Mouse (Mus musculus) myocyte (in vitro differentiated cells): ENCODE results near the gene Lztr1. TPM values are rescaled to one million over a fixed set of nuclear protein-coding genes. Genes with fewer than 3 reads are reported as not detected.

ENCODE experiments used
- H3K27me3 ChIP-seq: one replicate; pipeline ENCODE4 v1.6.1; 2011; ENCODE audit not compliant: control insufficient read depth, insufficient read depth, insufficient read length
- H3K36me3 ChIP-seq: one replicate; pipeline ENCODE4 v1.6.1; 2011; ENCODE audit not compliant: control insufficient read depth, insufficient read depth
- H3K4me2 ChIP-seq: one replicate; pipeline ENCODE4 v1.6.1; 2011; ENCODE audit warnings: low read depth, control low read depth
- H3K4me3 ChIP-seq: one replicate; pipeline ENCODE4 v1.5.1; 2011; ENCODE audit warnings: mild to moderate bottlenecking, control low read depth, moderate library complexity
- H3K79me2 ChIP-seq: one replicate; pipeline ENCODE4 v1.6.1; 2011; ENCODE audit not compliant: control insufficient read depth, insufficient read depth
- H3ac ChIP-seq: one replicate; pipeline ENCODE4 v1.6.1; 2011; ENCODE audit not compliant: control insufficient read depth, insufficient read length
- CEBPB ChIP-seq: IDR thresholded peaks from 2 replicates; pipeline ENCODE4 v1.6.1; 2011; ENCODE audit warnings: mild to moderate bottlenecking, moderate library complexity; ENCODE audit not compliant: poor library complexity, insufficient read depth, severe bottlenecking
- E2F4 ChIP-seq: IDR thresholded peaks from one replicate; pipeline ENCODE4 v1.6.1; 2011; ENCODE audit warnings: mild to moderate bottlenecking, control low read depth, moderate library complexity; ENCODE audit not compliant: insufficient read depth
- MAX ChIP-seq: IDR thresholded peaks from one replicate; pipeline ENCODE4 v1.6.1; 2011; ENCODE audit warnings: low read depth, mild to moderate bottlenecking, control low read depth
- MYOD1 ChIP-seq, 3 experiments: IDR thresholded peaks; one replicate each; pipeline ENCODE4 v1.6.1; 2011; ENCODE audit warnings: control low read depth in 2 of 3, low read depth in 2 of 3, mild to moderate bottlenecking in 2 of 3, moderate library complexity in 1 of 3; ENCODE audit not compliant: insufficient read length in 2 of 3, control insufficient read depth in 1 of 3
- MYOG ChIP-seq, 3 experiments: IDR thresholded peaks; one replicate each; pipeline ENCODE4 v1.6.1; 2011; ENCODE audit warnings: control low read depth in 2 of 3, low read depth in 2 of 3, mild to moderate bottlenecking in 2 of 3; ENCODE audit not compliant: insufficient read length in 2 of 3, control insufficient read depth in 1 of 3, insufficient read depth in 1 of 3
- POLR2A ChIP-seq: IDR thresholded peaks from one replicate; pipeline ENCODE4 v1.6.1; 2011; ENCODE audit warnings: low read depth, mild to moderate bottlenecking, control low read depth, moderate library complexity; ENCODE audit not compliant: insufficient read length
- POLR2AphosphoS2 ChIP-seq: IDR thresholded peaks from one replicate; pipeline ENCODE4 v1.6.1; 2011; ENCODE audit warnings: low read depth, control low read depth; ENCODE audit not compliant: insufficient read length
- REST ChIP-seq: IDR thresholded peaks from one replicate; pipeline ENCODE4 v1.6.1; 2011; ENCODE audit warnings: mild to moderate bottlenecking, control low read depth, moderate library complexity; ENCODE audit not compliant: insufficient read depth, insufficient read length
- SRF ChIP-seq: IDR thresholded peaks from one replicate; pipeline ENCODE4 v1.6.1; 2011; ENCODE audit warnings: low read depth; ENCODE audit not compliant: control insufficient read depth, insufficient read length
- TCF12 ChIP-seq: IDR thresholded peaks from one replicate; pipeline ENCODE4 v1.6.1; 2011; ENCODE audit warnings: mild to moderate bottlenecking, control low read depth; ENCODE audit not compliant: poor library complexity, insufficient read depth, severe bottlenecking
- TCF3 ChIP-seq: IDR thresholded peaks from one replicate; pipeline ENCODE4 v1.6.1; 2011; ENCODE audit warnings: low read depth, control low read depth; ENCODE audit not compliant: insufficient read length
- USF1 ChIP-seq: IDR thresholded peaks from one replicate; pipeline ENCODE4 v1.6.1; 2011; ENCODE audit warnings: low read depth, mild to moderate bottlenecking, control low read depth, moderate library complexity
- polyA plus RNA-seq: library from polyadenylated mRNA; unstranded; fragments of >200 nt; fragmentation: generic; extraction: Trizol; gene quantifications from one replicate; pipeline ENCODE4 v1.2.1, GENCODE M21; 2012; ENCODE audit warnings: missing spikeins

Lztr1 gene
- polyA plus RNA-seq, 1 experiment = 84.7 TPM

GRCm38 (mm10) chr16:17510686-17511085 is 2.2 kb downstream of the Lztr1 start:
- no peak for TF ChIP-seq MYOG (IDR thresholded peaks at IDR 0.05; ENCODE audit: control insufficient read depth in 1 of 3, insufficient read depth in 1 of 3, insufficient read length in 2 of 3, low read depth in 2 of 3)
- TF ChIP-seq CEBPB = no peak
- no peak for TF ChIP-seq POLR2A
- TF ChIP-seq TCF3 = no peak
- TF ChIP-seq MAX = no peak
- no peak for TF ChIP-seq POLR2AphosphoS2
- no peak for TF ChIP-seq MYOD1 (IDR thresholded peaks at IDR 0.05; ENCODE audit: control insufficient read depth in 1 of 3, insufficient read length in 2 of 3, low read depth in 2 of 3)
- TF ChIP-seq REST = no peak
- no peak for TF ChIP-seq TCF12
- TF ChIP-seq E2F4 = no peak
- no peak for TF ChIP-seq USF1
- TF ChIP-seq SRF = no peak
- Histone ChIP-seq H3K79me2 (peaks cover 20% of the 10 kb centered on the region), H3K4me3 (peak overlapping the region; percentile 78), H3K27me3 (peaks cover 8% of the 10 kb centered on the region), H3K36me3 (peaks cover 24% of the 10 kb centered on the region), H3K4me2 (peak overlapping the region; percentile 87), H3ac (no peak overlapping the region)

- peaks cover 26% of the 10 kb centered on the region for H3K36me3 ChIP-seq
- TF ChIP-seq TCF3 = no peak
- no peak for TF ChIP-seq TCF12
- no peak for TF ChIP-seq E2F4
- TF ChIP-seq MYOG (IDR thresholded peaks at IDR 0.05; ENCODE audit: control insufficient read depth in 1 of 3, insufficient read depth in 1 of 3, insufficient read length in 2 of 3, low read depth in 2 of 3) = no peak
- no peak for TF ChIP-seq MAX
- no peak for TF ChIP-seq POLR2AphosphoS2
- TF ChIP-seq USF1 = no peak
- no peak for TF ChIP-seq REST
- TF ChIP-seq SRF = no peak
- no peak for TF ChIP-seq CEBPB
- TF ChIP-seq MYOD1 (IDR thresholded peaks at IDR 0.05; ENCODE audit: control insufficient read depth in 1 of 3, insufficient read length in 2 of 3, low read depth in 2 of 3) = no peak
- TF ChIP-seq POLR2A = no peak
- peaks cover under 1% of the 10 kb centered on the region for H3K27me3 ChIP-seq
- H3ac ChIP-seq = no peak overlapping the region
- H3K4me2 ChIP-seq = no peak overlapping the region
- peaks cover 20% of the 10 kb centered on the region for H3K79me2 ChIP-seq
- no peak overlapping the region for H3K4me3 ChIP-seq
These were observed 2.9 kb downstream of the Lztr1 start for GRCm38 (mm10) chr16:17511431-17511830.

DNA sequence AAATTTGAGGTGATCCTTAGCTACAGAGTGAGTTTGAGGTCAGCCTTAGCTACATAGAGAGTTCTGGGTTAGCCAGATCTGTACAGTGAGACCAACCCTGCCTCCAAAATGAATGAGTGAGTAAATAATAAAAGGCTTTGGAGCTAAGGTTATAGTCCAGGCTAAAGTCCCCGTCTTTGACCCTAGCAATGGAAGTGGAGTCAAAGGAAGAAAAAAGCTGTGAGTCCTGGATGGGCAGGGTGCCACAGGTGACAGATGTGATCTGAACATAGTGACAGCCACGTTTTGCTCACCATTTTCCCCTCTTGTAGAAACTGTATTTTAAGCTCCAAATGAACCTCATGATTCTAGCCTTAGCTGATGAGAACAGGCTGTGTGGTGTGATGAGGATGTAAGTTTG is 10.4 kb downstream of the Lztr1 start:
- no peak overlapping the region for H3K4me3 ChIP-seq
- H3K4me2 ChIP-seq = no peak overlapping the region
- peaks cover 45% of the 10 kb centered on the region for H3K36me3 ChIP-seq
- no peak overlapping the region for H3ac ChIP-seq
- no peaks in the 10 kb centered on the region for H3K27me3 ChIP-seq
- TF ChIP-seq TCF12 (no peak), MYOG (IDR thresholded peaks at IDR 0.05; ENCODE audit: control insufficient read depth in 1 of 3, insufficient read depth in 1 of 3, insufficient read length in 2 of 3, low read depth in 2 of 3) (no peak), POLR2AphosphoS2 (no peak), CEBPB (no peak), MYOD1 (IDR thresholded peaks at IDR 0.05; ENCODE audit: control insufficient read depth in 1 of 3, insufficient read length in 2 of 3, low read depth in 2 of 3) (no peak), USF1 (no peak)
- no peaks in the 10 kb centered on the region for H3K79me2 ChIP-seq

- no peaks in the 10 kb centered on the region for H3K79me2 ChIP-seq
- no peak overlapping the region for H3ac ChIP-seq
- H3K27me3 ChIP-seq = no peaks in the 10 kb centered on the region
- peaks cover 51% of the 10 kb centered on the region for H3K36me3 ChIP-seq
- no peak overlapping the region for H3K4me2 ChIP-seq
- H3K4me3 ChIP-seq = no peak overlapping the region
- TF ChIP-seq POLR2AphosphoS2 (peak; percentile 31), SRF (no peak)
These were observed 15.7 kb downstream of the Lztr1 start for GRCm38 (mm10) chr16:17524156-17524555.

DNA sequence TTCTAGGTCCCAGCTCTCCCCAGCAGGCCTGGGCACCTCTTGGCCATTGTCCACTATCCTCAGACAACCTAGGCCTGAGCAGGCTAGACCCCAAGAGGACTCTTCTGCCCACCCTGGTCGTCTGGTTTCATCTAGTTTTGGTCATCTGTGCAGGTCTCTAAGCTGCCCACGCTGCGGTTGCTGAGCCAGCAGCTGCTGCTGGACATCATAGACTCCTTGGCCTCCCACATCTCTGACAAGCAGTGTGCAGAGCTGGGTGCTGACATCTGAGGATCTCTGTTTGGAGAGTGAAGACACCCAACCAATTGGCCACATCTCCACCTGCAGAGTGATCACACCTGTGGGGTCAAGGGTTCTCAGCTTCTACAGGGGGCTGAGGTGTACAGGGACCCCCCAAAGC is 17.0 kb downstream of the Lztr1 start:
- H3K79me2 ChIP-seq = no peaks in the 10 kb centered on the region
- H3K36me3 ChIP-seq = peaks cover 44% of the 10 kb centered on the region
- no peaks in the 10 kb centered on the region for H3K27me3 ChIP-seq
- TF ChIP-seq MYOD1 (IDR thresholded peaks at IDR 0.05; ENCODE audit: control insufficient read depth in 1 of 3, insufficient read length in 2 of 3, low read depth in 2 of 3) (peak in 2 of 3 experiments; percentile 82 to 88), POLR2AphosphoS2 (no peak)
- H3ac ChIP-seq = no peak overlapping the region
- H3K4me3 ChIP-seq = no peak overlapping the region
- H3K4me2 ChIP-seq = no peak overlapping the region
